Mouse (Mus musculus) ES-CJ7 (cell line): Measurements from ENCODE around the gene Tor1b.
A peak's percentile ranks its signal among the peaks of the same experiment; 100 is the strongest.
"Not testable (repeated sequence)": the region's sequence is repeated elsewhere in the genome, so short reads cannot be mapped to it uniquely, and the experiment has no call there.

Experiments used
- DNase-seq: peaks from one replicate; pipeline ENCODE4 v3.0.0; 2011; ENCODE audit warnings: low read depth, low spot score

The Tor1b gene

DNA sequence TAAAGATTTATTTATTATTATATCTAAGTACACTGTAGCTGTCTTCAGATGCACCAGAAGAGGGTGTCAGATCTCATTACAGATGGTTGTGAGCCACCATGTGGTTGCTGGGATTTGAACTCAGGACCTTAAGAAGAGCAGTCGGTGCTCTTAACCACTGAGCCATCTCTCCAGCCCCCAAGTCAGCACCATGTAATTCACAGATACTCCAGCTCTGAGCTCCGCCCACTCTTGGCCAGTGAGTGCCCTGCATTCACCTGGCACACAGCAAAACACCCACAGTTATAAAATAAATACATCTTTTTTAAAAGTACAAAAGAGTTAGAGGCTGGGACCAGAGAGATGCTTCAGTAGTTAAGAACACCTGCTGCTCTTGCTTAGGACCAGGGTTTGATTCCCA, 21.9 kb upstream of the Tor1b start:
- DNase-seq: not testable (repeated sequence)

GRCm38 (mm10) chr2:30931922-30932321, 20.8 kb upstream of the Tor1b start:
- DNase-seq: peak; percentile 65

DNA sequence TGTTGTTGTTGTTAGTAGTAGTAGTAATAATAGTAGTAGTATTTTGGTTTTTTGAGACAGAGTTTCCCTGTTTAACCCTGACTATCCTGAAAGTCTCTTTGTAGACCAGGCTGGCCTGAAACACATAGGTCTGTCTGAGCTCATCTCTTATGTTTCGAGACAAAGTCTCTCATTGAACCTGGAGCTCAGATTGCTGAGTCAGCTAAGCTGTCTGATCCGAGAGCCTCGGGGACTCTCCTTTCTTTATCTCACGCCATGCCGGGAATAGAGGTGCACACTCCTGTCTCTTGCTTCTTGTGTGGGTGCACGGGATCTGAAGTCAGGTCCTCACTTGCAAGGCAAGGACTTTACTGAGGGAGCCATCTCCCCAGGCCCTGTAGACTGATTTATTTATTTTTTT, 19.7 kb upstream of the Tor1b start:
- no peak for DNase-seq

DNA sequence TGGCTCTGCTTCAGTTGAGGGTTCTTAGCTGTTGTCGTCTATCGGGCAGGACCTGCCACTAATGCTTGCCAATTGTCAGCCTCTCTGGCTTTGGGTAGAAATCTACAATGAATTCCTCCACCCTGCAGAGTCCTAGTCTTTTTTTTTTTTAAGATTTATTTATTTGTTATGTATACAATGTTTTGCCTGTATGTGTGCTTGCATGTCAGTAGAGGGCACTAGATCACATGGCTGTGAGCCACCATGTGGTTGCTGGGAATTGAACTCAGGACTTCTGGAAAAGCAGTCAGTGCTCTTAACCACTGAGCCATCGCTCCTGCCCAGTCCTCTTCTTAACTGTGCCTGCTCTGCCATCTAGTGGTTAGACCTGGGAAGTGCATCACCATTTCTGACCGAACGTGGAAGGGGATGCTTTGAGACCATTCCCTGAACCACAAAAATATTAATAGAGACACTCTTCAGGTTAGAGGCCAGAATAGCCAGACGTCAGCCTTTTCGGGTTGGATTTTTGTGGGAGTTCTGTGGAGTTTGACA, 18.8 kb upstream of the Tor1b start:
- peak; percentile 92 for DNase-seq

GRCm38 (mm10) chr2:30936808-30937207, 16.0 kb upstream of the Tor1b start:
- peak; percentile 53 for DNase-seq

GRCm38 (mm10) chr2:30937731-30938130, 15.0 kb upstream of the Tor1b start:
- peak; percentile 60 for DNase-seq

DNA sequence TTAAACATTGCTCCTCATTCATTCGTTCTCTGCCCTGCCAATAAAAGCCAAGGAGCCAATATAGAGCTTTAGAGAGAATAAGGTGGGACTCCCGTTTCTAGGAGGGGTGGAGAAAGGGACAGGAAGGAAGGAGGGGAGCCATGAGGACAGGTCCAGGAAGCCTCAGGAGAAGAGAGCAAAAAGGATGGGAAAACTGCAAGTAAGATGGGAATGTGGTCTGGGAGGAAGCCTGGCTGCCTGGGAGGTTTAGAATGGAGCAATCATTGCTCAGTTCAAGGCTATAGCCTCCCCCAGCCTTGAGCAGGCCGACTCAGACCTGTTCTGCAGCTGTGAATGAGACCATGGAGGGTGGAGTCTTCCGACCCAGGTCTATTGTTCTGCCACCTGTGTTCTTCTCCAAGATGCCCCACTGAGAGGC, 14.2 kb upstream of the Tor1b start:
- DNase-seq: peak; percentile 93

- no peak for DNase-seq
These were observed 11.2 kb upstream of the Tor1b start for GRCm38 (mm10) chr2:30941586-30941985.

- not testable (repeated sequence) for DNase-seq
These were observed 10.6 kb upstream of the Tor1b start for GRCm38 (mm10) chr2:30942116-30942515.

DNA sequence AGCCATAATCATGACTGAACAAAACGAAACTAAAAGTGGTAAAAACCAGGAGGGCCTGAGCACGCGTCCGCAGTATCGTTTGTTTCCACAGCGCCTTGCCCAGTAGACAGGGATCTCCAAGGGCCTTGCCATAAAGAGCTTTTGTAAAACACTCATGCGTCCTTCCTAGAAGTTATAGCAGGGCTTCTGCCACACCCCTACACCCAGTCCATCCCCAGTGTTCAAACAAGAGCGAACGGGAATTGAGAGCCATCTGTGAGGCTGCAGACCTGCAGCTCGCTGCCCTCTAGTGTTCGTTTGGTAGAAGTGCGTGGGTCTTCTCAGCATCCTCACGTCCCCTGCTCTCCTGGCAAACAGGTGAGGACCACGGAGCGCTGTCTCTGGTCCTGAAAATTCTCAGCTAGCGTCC, 10.2 kb upstream of the Tor1b start:
- peak; percentile 98 for DNase-seq

GRCm38 (mm10) chr2:30952457-30952823, 319 bp upstream of the Tor1b start:
- DNase-seq: no peak

DNA sequence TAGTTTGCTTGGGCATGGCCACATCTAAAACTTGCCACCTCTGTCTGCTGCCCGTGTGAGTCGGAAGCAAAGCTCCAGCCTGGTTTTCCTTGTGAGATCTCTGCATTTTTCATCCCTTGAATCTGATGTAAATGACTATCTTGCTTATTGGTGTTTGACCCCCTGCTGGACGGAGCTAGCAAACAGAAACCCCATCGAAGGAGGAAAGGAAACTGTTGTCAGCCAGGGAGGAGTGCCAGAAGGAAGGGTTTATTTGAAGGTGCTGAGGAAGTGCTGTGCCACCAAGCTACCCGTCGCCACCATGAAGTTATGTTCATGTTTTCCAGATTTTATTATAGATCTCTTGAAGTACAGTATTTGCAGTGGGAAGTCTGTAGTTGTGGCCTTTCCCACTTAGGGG, 2.0 kb downstream of the Tor1b start:
- no peak for DNase-seq

GRCm38 (mm10) chr2:30957511-30957910, 4.8 kb downstream of the Tor1b start:
- no peak for DNase-seq

DNA sequence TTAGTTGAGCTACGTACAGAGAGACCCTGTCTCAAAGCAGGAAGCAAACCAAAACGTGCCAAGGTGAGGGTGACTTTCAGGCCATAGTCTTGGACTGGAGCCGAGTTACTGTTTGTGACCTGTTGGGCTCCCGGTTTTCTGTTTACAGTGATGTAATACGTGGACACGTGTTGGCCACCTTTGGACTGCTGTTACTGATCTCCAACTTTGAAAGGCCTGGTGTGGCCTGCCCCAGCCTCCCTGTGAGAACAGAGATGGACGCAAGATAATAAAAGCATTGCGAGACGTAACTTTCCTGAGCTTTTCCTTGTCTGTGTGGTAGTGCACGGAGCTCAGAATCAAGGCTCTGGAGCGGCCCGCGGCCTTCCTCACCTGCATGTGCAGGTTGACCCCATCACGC, 6.0 kb downstream of the Tor1b start:
- DNase-seq: no peak

- peak; percentile 46 for DNase-seq
These were observed 7.1 kb downstream of the Tor1b start for GRCm38 (mm10) chr2:30959856-30960255.

DNA sequence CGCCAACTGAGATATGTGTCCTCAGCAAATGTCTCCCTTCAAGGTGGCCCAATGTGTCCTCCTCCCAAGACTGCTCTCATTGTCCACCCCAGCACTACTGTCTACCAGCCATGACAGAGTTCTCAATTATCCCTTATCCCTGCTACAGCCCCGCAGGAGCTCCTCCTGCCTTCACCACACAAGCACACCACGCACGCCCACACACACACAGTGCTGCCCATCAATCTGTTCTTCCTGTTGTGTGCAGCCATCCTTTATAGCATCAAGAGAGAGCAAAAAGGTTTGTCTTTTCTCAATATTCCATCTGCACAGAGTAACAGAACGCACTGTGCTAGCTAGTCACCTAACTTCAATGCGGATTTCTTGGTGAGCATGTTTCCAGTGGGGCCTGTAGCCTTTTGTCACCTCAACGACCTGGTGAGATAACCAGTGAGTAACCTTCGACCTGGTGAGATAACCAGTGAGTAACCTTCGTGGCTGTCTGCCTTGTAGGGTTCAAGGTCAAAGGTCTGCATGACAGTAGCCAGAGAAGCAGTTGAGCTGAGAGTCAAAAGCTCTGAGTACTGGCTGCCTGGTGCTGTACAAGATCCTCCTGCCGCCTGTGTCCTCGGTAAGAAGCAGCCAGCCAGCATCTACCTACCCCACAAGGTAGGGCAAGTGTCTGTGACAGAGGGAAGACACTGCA, 10.0 kb downstream of the Tor1b start:
- no peak for DNase-seq

- DNase-seq: no peak
These were observed 12.9 kb downstream of the Tor1b start for GRCm38 (mm10) chr2:30965627-30966026.

DNA sequence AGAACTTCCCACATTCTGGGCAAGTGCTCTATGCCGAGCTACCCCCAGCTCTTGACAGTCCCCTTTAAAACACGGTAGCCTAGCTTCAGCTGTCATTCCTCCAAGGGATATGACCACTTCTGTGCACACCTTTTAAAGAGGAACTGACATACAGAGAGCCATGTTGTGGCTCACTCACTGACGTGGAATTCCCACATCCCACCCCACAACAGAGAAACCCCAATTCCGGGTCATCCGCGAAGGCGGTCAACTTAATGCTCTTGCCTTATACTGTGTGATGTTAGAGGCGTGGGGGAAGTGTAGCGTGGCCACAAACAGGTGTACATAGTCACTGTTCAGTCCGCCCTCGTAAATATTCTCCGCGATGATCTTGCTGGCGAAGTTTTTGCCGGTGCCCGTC, 14.1 kb downstream of the Tor1b start:
- no peak for DNase-seq

GRCm38 (mm10) chr2:30967352-30968327, 14.9 kb downstream of the Tor1b start, which contains the start of gene Tor1a:
Tor1a (minus strand) TSS chr2:30967933.
- DNase-seq: peak; percentile 87

- DNase-seq: peak; percentile 100
These were observed 29.2 kb downstream of the Tor1b start, which contains the start of the genes BC005624 and Usp20 for GRCm38 (mm10) chr2:30981790-30982513. BC005624 (minus strand) TSS chr2:30982201. Usp20 (plus strand) TSS chr2:30982279.

DNA sequence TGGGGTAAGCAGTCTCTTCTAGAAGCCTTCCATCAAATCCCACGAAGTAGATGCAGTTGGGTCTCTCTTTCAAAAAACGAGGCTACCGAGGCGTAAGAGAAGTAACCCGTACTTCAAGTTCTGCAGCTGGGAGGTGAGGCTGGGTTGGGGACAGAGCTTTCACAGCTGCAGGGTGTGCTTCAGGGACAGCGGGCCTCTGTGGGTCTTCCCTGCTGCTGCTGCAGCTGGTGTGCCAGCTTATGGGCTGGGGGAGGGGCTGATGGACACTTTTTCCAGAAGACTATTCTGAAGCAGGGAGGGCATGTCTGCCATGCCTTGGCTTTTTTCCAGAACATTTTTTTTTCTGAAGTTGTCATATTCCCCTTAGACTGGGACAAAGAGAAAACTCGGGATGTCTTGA, 30.3 kb downstream of the Tor1b start:
- DNase-seq: no peak
